Mouse (Mus musculus) brain, adult 2 months (tissue): ENCODE results near the gene Nxnl1.

Experiments used
- DNase-seq: peaks from one replicate; pipeline ENCODE4 v3.0.0; 2011; ENCODE audit warnings: low read depth, low spot score

The Nxnl1 gene

DNA sequence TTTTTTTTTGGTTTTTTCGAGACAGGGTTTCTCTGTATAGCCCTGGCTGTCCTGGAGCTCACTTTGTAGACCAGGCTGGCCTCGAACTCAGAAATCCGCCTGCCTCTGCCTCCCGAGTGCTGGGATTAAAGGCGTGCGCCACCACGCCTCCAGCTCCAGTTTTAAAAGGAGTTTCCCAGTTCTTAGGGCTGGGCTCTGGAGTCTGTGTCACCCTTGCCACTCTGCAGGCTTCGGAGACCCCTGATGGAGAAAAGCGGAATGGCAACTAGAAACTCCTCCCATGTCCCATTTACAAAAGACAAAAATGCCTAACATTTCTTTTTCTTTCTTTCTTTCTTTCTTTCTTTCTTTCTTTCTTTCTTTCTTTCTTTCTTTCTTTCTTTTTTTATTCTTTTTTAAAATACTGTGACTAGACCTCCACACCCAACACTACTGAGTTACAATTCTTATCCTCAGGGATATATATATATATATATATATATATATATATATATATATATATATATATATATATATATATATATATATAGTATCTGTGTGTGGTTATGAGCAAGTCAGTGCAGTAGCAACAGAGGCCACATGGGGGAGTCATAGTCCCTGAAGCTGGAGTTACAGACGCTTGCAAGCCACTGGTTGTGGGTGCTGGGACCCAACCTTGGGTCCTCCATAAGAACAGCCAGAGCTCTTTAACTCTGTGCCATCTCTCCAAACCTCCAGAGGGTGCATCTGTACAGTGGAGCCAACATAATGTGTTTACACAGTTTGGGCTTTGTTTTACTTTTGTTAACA is 47.2 kb downstream of the Nxnl1 start:
- DNase-seq: peak; percentile 83

DNA sequence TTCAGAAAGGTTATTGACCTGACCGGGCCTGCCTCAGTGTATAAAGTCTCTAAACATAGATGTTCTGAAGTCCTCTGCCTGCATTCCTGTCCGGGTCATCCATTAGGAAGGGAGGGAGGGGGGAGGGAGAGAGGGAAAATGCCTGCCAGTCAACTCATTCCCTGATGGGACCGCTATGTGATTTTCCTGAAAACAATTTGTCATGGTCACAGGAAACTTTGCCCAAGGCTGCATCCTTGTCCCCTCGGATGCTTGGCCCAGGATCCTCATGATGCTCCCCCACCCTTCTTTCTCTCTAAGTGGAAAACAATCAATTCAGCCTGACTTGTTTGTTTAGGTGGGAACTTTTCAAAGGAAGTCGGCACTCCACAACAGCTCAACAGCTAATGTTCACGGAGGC is 49.6 kb downstream of the Nxnl1 start:
- DNase-seq: no peak

GRCm38 (mm10) chr8:71515043-71515442 is 51.4 kb downstream of the Nxnl1 start:
- DNase-seq: no peak

DNA sequence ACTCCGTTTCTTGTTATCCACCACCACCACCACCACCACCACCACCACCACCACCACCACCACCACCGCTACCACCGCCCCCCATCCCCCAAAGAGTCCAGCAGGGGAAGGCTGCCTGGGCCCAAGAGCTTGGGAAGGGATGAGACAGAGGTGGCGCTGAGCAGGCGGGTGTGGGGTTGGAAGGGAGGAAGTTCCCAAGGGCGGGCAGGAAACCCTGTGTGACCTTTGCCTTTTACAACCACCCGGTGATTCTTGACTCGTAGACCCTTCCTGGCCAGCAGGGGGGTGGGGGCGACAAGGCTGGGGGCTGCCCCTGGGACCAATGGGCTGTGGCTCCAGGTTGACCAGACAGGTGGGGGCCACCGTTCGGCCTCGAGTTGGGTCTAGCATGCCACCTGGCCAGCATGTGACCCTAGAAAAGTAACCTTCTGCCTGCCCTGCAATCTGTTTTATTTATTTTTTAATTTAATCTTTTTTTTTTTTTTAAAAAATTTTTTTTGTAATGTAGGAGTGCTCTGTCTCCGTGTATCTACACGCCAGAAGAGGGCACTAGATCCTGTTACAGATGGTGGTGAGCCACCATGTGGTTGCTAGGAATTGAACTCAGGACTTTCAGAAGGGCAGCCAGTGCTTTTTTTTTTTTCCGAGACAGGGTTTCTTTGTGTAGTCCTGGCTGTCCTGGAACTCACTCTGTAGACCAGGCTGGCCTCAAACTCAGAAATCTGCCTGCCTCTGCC is 53.2 kb downstream of the Nxnl1 start:
- DNase-seq: no peak

- DNase-seq: no peak
These were observed 54.8 kb downstream of the Nxnl1 start, which contains the start of gene Plvap for GRCm38 (mm10) chr8:71511644-71512043. TSS of gene Plvap (minus strand) at chr8:71511752.
